Mouse (Mus musculus): Measurements from ENCODE around the gene 9330159F19Rik. TPM values are rescaled to one million over a fixed set of nuclear protein-coding genes. Genes with fewer than 3 reads are reported as not detected.

The 9330159F19Rik gene
- polyA plus RNA-seq, 1 experiment, result 0.05 TPM

GRCm38 (mm10) chr10:29225329-29225728 is 13.9 kb downstream of the 9330159F19Rik start:
- no peak for TF ChIP-seq GATA1 (IDR thresholded peaks at IDR 0.05; ENCODE audit: low read length)

- TF ChIP-seq GATA1 (IDR thresholded peaks at IDR 0.05; ENCODE audit: low read length), result no peak
Measured at GRCm38 (mm10) chr10:29231208-29231607, 19.8 kb downstream of the 9330159F19Rik start.

Other genes with a start within 250 kb of the 9330159F19Rik start
- gene 2310057J18Rik, start 225.3 kb upstream of the 9330159F19Rik start, polyA plus RNA-seq (2012), result not detected in 2 replicates
- 14.4 and 19.6 TPM in 2 replicates for gene Soga3, start 67.8 kb upstream of the 9330159F19Rik start, polyA plus RNA-seq (2012)
- not detected in 2 replicates for gene Gm49353, start 12.7 kb upstream of the 9330159F19Rik start, polyA plus RNA-seq (2012)
- 1.8 and 3.5 TPM in 2 replicates for gene Echdc1, start 101.6 kb downstream of the 9330159F19Rik start, polyA plus RNA-seq (2012)
- 3.9 and 6.0 TPM in 2 replicates for gene Rnf146, start 150.8 kb downstream of the 9330159F19Rik start, polyA plus RNA-seq (2012)

Data from G1E-ER4 (cell line).